Mouse (Mus musculus): ENCODE data around the gene Hoxa6. TPM values are rescaled to one million over a fixed set of nuclear protein-coding genes. Genes with fewer than 3 reads are reported as not detected.

Hoxa6 gene
- not detected for total RNA-seq (2021)
- long read RNA-seq, experiment 1: 0 reads
- long read RNA-seq, experiment 2: 0 reads

- DNase-seq (ENCODE audit: low spot score in 2 of 2): no peak
These were observed at the start of gene Hoxa6 for GRCm38 (mm10) chr6:52208072-52208867. Gene Hoxa6, minus strand, starts transcription at chr6:52208722.

- peak; percentile 67 to 80 for DNase-seq (ENCODE audit: low spot score in 2 of 2)
These were observed 48.4 kb upstream of the Hoxa6 start for GRCm38 (mm10) chr6:52256956-52257355.

- DNase-seq (ENCODE audit: low spot score in 2 of 2): no peak
These were observed 45.3 kb upstream of the Hoxa6 start for GRCm38 (mm10) chr6:52253511-52254500.

- DNase-seq (ENCODE audit: low spot score in 2 of 2): no peak
These were observed 44.4 kb upstream of the Hoxa6 start for GRCm38 (mm10) chr6:52252775-52253376.

- no peak for DNase-seq (ENCODE audit: low spot score in 2 of 2)
These were observed 43.7 kb upstream of the Hoxa6 start for GRCm38 (mm10) chr6:52252016-52252774.

GRCm38 (mm10) chr6:52251177-52251879 is 42.8 kb upstream of the Hoxa6 start:
- DNase-seq (ENCODE audit: low spot score in 2 of 2): no peak

- DNase-seq (ENCODE audit: low spot score in 2 of 2): no peak
These were observed 41.3 kb upstream of the Hoxa6 start for GRCm38 (mm10) chr6:52249826-52250225.

GRCm38 (mm10) chr6:52249415-52249738 is 40.9 kb upstream of the Hoxa6 start:
- no peak for DNase-seq (ENCODE audit: low spot score in 2 of 2)

GRCm38 (mm10) chr6:52248638-52249414 is 40.3 kb upstream of the Hoxa6 start:
- no peak for DNase-seq (ENCODE audit: low spot score in 2 of 2)

- no peak for DNase-seq (ENCODE audit: low spot score in 2 of 2)
These were observed 39.5 kb upstream of the Hoxa6 start for GRCm38 (mm10) chr6:52247766-52248637.

- DNase-seq (ENCODE audit: low spot score in 2 of 2): no peak
These were observed 38.4 kb upstream of the Hoxa6 start for GRCm38 (mm10) chr6:52246916-52247315.

- DNase-seq (ENCODE audit: low spot score in 2 of 2): no peak
These were observed 37.9 kb upstream of the Hoxa6 start for GRCm38 (mm10) chr6:52246403-52246803.

GRCm38 (mm10) chr6:52245757-52246142 is 37.2 kb upstream of the Hoxa6 start, which contains the start of gene Hoxa11:
Gene Hoxa11, minus strand, starts transcription at chr6:52245810.
- DNase-seq (ENCODE audit: low spot score in 2 of 2): no peak

GRCm38 (mm10) chr6:52245040-52245756 is 36.7 kb upstream of the Hoxa6 start:
- DNase-seq (ENCODE audit: low spot score in 2 of 2): no peak

GRCm38 (mm10) chr6:52244471-52245039 is 36.0 kb upstream of the Hoxa6 start:
- no peak for DNase-seq (ENCODE audit: low spot score in 2 of 2)

- DNase-seq (ENCODE audit: low spot score in 2 of 2): no peak
These were observed 35.2 kb upstream of the Hoxa6 start for GRCm38 (mm10) chr6:52243681-52244121.

- DNase-seq (ENCODE audit: low spot score in 2 of 2): no peak
These were observed 34.3 kb upstream of the Hoxa6 start for GRCm38 (mm10) chr6:52242801-52243332.
